Mouse (Mus musculus): ENCODE data around the gene Man1b1.

DNA sequence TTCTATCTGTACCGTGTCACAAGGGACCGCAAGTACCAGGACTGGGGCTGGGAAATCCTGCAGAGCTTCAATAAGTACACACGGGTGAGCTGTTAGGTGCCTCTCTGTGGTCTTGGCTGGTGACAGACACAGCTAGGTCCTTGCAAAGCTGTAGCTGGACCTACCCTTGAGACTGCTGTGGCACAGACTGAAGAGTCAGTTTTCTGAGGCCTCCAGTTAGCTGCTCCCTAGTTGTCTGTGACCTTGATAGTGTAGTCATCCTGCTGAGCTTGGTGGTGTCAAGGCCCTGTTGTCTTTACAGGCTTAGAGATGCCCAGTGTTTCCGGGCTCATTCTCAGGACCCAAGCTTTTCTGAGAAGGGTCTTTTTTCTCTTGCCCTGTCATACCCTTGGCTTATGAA is 17.4 kb downstream of the Man1b1 start:
- TF ChIP-seq CTCF (IDR thresholded peaks at IDR 0.05; ENCODE audit: borderline replicate concordance, control insufficient read depth, extremely low read depth, insufficient read depth, low read length, poor library complexity) (no peak), POLR2A (IDR thresholded peaks at IDR 0.05; ENCODE audit: control insufficient read depth, extremely low read depth, insufficient read depth, low read length, poor library complexity) (no peak)

All from thymus, adult 2 months (tissue).